Mouse (Mus musculus): ENCODE results near the gene Acot2. TPM values are rescaled to one million over a fixed set of nuclear protein-coding genes. Genes with fewer than 3 reads are reported as not detected.
A peak's percentile ranks its signal among the peaks of the same experiment; 100 is the strongest.
"Not testable (repeated sequence)": the region's sequence is repeated elsewhere in the genome, so short reads cannot be mapped to it uniquely, and the experiment has no call there.

Acot2 gene
- polyA plus RNA-seq, 1 experiment from 2014 or later, result 14.9 TPM

DNA sequence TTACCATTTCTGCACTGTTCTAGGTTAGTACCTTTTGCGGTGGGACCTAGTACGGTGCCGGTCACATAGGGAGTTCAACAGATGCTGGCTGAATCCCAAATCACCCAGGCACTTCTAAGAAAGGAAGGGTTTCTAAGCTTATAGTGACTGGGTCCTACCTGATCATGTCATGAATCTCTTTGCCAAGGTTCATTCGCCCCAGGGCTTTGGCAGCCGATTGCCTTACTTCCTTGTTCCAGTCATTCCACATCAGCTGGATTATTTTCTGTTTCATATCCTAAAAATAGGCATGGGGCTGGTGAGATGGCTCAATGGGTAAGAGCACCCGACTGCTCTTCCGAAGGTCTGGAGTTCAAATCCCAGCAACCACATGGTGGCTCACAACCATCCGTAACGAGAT lies 29.4 kb upstream of the Acot2 start:
- WGBS, result 91% methylated on average over 9 of the region's 9 CpGs

DNA sequence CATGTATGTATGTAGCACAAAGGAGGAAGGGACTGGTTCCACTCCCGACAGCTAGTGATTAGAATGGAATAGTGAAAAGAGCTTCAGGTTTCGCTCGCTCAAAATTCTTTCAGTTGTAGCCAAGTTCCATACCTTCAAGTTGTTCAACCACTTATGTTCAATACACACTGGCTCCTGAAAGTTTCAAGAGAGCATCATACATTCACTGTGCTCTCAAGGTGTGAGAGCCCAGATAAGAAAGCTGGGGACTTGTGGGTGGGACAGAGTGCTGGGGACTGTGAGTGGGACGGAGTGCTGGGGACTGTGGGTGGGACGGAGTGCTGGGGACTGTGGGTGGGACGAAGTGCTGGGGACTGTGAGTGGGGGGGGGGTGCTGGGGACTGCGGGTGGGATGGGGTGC lies 22.4 kb upstream of the Acot2 start:
- WGBS, result 89% methylated on average over 7 of the region's 7 CpGs
- H3K36me3 ChIP-seq (replicated peaks), result no peaks in the 10 kb centered on the region
- no peaks in the 10 kb centered on the region for H3K27me3 ChIP-seq (ENCODE audit: poor library complexity, severe bottlenecking)
- no peak for DNase-seq (ENCODE audit: extremely low spot score, low spot score)
- H3K27ac ChIP-seq, result no peak overlapping the region
- H3K4me1 ChIP-seq, result no peaks in the 10 kb centered on the region
- no peak overlapping the region for H3K4me3 ChIP-seq
- no peaks in the 10 kb centered on the region for H3K9me3 ChIP-seq

More for the DNA sequence above, 29.4 kb upstream of the Acot2 start:
- DNase-seq (ENCODE audit: extremely low spot score, low spot score), result no peak
- Histone ChIP-seq H3K27me3 (ENCODE audit: poor library complexity, severe bottlenecking) (no peaks in the 10 kb centered on the region), H3K4me1 (peaks cover 5% of the 10 kb centered on the region), H3K27ac (no peak overlapping the region), H3K9me3 (no peaks in the 10 kb centered on the region), H3K36me3 (replicated peaks) (peaks cover 45% of the 10 kb centered on the region), H3K4me3 (no peak overlapping the region)

DNA sequence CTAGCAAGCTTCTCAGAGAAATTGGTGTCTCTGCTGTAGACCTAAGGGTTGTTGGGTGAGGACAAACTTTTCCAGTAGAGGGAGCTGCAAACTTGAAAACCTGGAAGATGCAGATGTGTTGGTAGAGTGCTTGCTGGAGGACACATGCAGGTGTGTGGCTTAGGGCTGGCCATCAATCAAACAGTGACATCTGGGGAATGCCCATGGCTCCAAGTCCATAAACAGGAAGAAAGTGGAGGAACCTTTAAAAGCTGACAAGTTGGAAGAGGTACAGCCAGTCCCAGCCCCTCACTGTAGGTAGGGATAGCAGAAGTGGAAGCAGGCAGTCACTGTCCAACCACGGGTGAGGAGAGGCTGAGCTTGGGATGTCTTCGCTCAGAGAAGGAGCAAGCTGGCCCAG lies 15.5 kb upstream of the Acot2 start:
- Histone ChIP-seq H3K9me3 (peaks cover 5% of the 10 kb centered on the region), H3K27me3 (ENCODE audit: poor library complexity, severe bottlenecking) (no peaks in the 10 kb centered on the region), H3K4me1 (no peaks in the 10 kb centered on the region), H3K27ac (no peak overlapping the region), H3K36me3 (replicated peaks) (no peaks in the 10 kb centered on the region), H3K4me3 (no peak overlapping the region)
- WGBS, result 86% methylated on average over 2 of the region's 2 CpGs
- no peak for DNase-seq (ENCODE audit: extremely low spot score, low spot score)

DNA sequence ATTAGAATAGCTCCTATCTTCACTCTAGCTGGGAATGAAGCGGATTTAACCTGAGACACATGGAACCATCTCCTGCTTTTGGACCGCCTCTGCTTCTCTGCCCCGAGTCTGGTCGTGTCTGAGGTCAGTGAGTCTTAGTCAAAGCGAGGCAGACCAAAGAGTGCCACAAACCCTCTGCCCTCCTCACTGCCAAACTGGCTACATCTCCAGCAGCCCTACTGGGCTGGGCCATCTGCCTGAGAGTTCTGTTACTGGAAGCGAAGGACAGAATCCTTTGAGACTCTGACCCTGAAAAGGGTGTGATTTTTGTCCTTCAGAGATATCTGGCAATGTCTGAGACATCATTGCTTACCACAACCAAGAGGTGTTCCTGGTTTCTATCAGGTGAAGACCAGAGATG lies 8.8 kb upstream of the Acot2 start:
- Histone ChIP-seq H3K4me3 (no peak overlapping the region), H3K4me1 (peaks cover 8% of the 10 kb centered on the region), H3K27ac (no peak overlapping the region), H3K27me3 (ENCODE audit: poor library complexity, severe bottlenecking) (no peaks in the 10 kb centered on the region), H3K9me3 (peaks cover 5% of the 10 kb centered on the region), H3K36me3 (replicated peaks) (no peaks in the 10 kb centered on the region)
- 92% methylated on average over 6 of the region's 6 CpGs for WGBS
- no peak for DNase-seq (ENCODE audit: extremely low spot score, low spot score)

DNA sequence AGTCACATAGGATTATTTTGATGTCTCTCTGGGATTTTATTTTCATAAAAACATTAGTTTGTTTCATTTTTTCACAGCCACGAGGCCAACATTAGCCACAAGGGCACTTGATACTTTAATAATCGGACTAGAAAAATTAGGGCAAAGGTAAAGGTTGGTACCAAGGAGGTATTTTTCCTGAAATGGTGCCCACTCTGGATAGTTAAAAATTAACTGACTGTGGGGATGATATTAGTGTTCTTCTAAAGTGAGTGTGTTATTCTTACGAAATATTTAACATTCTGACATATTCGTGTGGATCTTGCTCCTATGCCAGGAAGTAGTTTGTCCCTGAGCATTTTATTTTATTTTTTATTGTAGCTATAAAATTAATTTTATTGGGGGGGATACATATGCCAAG lies 6.0 kb upstream of the Acot2 start:
- H3K27ac ChIP-seq, result no peak overlapping the region
- no peaks in the 10 kb centered on the region for H3K27me3 ChIP-seq (ENCODE audit: poor library complexity, severe bottlenecking)
- no peaks in the 10 kb centered on the region for H3K9me3 ChIP-seq
- no peak for DNase-seq (ENCODE audit: extremely low spot score, low spot score)
- 90% methylated on average over 4 of the region's 4 CpGs for WGBS
- H3K4me3 ChIP-seq, result no peak overlapping the region
- H3K36me3 ChIP-seq (replicated peaks), result no peaks in the 10 kb centered on the region
- peaks cover 8% of the 10 kb centered on the region for H3K4me1 ChIP-seq

DNA sequence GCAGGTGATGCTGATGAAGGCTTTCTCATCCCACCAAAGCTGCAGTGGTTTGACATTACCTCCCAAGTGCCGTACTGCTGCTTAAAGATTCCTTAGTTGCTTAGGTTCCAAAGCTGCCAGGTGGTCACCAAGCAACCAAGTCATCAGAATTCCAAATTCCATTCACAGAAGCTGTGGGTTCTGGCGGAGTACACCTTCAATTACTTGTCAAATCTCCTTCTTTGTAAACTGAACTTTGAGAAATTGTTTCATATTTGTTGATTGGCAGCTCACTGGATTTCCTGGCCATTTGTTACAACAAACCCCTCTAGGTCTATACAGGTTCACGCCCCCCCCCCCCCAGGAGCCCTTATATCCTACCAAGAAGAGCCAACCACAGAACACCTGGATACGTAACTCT lies 2.9 kb upstream of the Acot2 start, which contains the start of gene Heatr4:
TSS of gene Heatr4 (minus strand) at position 101 of the 400 bp plus-strand sequence.
- no peak for DNase-seq (ENCODE audit: extremely low spot score, low spot score)
- WGBS, result 84% methylated on average over 4 of the region's 4 CpGs

DNA sequence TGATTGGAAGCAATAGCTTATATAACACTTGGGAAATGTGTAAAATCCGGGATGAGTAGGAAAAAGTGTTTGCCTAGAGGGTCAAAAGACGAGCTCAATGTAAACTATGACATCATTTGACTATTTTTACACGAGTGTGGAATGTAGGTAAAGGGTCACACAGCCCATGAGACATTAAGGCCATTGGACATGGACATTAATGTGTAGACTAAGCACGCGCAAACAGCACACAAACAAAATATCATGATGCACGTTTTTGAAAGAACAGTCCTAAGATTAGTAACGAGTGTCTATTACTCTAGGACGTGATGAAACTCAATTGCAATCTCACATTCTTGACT lies 449 bp upstream of the Acot2 start:
- Histone ChIP-seq H3K27me3 (ENCODE audit: poor library complexity, severe bottlenecking) (no peaks in the 10 kb centered on the region), H3K9me3 (peaks cover 5% of the 10 kb centered on the region), H3K36me3 (replicated peaks) (0 out of 2 replicates have a peak, but pooled peaks cover 3% of the 10 kb centered on the region), H3K27ac (peak overlapping the region; percentile 92), H3K4me3 (peak overlapping the region; percentile 65), H3K4me1 (peaks cover 20% of the 10 kb centered on the region)
- 41% methylated on average over 8 of the region's 8 CpGs for WGBS
- no peak for DNase-seq (ENCODE audit: extremely low spot score, low spot score)

More for the DNA sequence above, 2.9 kb upstream of the Acot2 start, which contains the start of gene Heatr4:
- H3K4me3 ChIP-seq, result no peak within 1 kb of the TSS
- H3K27me3 ChIP-seq (ENCODE audit: poor library complexity, severe bottlenecking), result no peaks in the 10 kb centered on the region
- H3K9me3 ChIP-seq, result peaks cover 5% of the 10 kb centered on the region
- no peaks in the 10 kb centered on the region for H3K36me3 ChIP-seq (replicated peaks)
- H3K4me1 ChIP-seq, result peaks cover 23% of the 10 kb centered on the region
- no peak within 1 kb of the TSS for H3K27ac ChIP-seq

DNA sequence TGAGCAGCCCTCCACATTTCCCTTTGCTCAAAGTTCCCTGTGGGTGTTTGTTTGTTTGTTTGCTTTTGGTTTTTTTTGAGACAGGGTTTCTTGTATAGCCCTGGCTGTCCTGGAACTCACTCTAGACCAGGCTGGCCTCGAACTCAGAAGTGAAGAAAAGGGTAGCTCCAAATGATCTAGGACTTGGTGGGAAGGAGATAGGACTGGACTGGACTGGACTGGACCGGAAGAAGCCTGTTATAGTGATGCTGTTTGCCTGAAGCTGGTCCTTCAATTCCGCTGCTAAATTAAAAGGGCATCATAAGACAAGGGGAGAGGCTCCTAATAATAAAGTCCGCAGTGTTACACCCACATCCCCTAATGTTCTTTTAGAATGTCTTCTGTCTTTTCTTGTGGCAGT lies 822 bp downstream of the Acot2 start:
- DNase-seq (ENCODE audit: extremely low spot score, low spot score), result no peak
- H3K27me3 ChIP-seq (ENCODE audit: poor library complexity, severe bottlenecking), result no peaks in the 10 kb centered on the region
- H3K36me3 ChIP-seq (replicated peaks), result peaks cover 12% of the 10 kb centered on the region
- WGBS, result 74% methylated on average over 4 of the region's 4 CpGs
- peak overlapping the region; percentile 65 for H3K4me3 ChIP-seq
- peaks cover 5% of the 10 kb centered on the region for H3K9me3 ChIP-seq
- H3K27ac ChIP-seq, result peak overlapping the region; percentile 92
- H3K4me1 ChIP-seq, result peaks cover 15% of the 10 kb centered on the region

DNA sequence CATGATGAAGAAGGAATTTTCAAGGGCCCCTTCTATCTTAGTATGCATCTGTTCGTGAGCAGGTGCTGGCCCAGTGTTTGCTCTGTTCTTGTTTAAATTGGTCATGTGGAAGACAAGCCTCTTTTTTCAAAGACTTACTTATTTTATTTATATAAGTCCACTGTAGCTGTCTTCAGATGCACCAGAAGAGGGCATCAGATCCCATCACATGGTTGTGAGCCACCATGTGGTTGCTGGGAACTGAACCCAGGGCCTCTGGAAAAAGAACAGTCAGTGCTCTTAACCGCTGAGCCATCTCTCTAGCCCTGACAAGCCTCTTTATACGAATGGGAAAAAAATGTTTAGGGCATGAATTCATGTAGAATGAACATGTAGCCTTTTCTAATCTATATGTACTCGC lies 1.7 kb downstream of the Acot2 start:
- H3K27ac ChIP-seq, result no peak overlapping the region
- peaks cover 15% of the 10 kb centered on the region for H3K4me1 ChIP-seq
- H3K36me3 ChIP-seq (replicated peaks), result peaks cover 15% of the 10 kb centered on the region
- DNase-seq (ENCODE audit: extremely low spot score, low spot score), result no peak
- H3K4me3 ChIP-seq, result no peak overlapping the region
- 95% methylated on average over 4 of the region's 4 CpGs for WGBS
- peaks cover 5% of the 10 kb centered on the region for H3K9me3 ChIP-seq
- H3K27me3 ChIP-seq (ENCODE audit: poor library complexity, severe bottlenecking), result no peaks in the 10 kb centered on the region

DNA sequence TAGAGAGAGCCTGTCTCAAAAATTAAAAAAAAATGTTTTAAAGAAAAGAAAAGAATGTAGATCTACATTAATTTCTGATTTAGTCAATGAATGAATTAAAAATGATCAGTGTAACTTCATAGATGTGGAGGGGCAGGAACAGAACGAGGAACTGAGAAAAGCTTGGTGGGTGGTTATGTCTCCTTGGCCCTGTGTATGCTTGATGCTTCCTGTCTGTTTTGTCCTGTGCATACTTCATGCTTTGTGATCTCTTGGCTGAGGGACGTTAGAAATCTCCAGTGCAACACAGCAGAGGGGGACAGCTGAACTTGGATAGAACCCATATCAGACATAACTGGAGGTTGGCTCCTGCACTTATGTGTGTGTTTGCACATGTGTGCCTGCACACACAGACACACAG lies 9.6 kb downstream of the Acot2 start:
- H3K4me1 ChIP-seq, result no peaks in the 10 kb centered on the region
- no peak for DNase-seq (ENCODE audit: extremely low spot score, low spot score)
- WGBS, result 80% methylated on average over 2 of the region's 2 CpGs
- H3K4me3 ChIP-seq, result no peak overlapping the region
- H3K9me3 ChIP-seq, result peaks cover 14% of the 10 kb centered on the region; the same call in 1 of the 2 replicates
- peaks cover 18% of the 10 kb centered on the region for H3K36me3 ChIP-seq (replicated peaks)
- H3K27ac ChIP-seq, result no peak overlapping the region
- no peaks in the 10 kb centered on the region for H3K27me3 ChIP-seq (ENCODE audit: poor library complexity, severe bottlenecking)

DNA sequence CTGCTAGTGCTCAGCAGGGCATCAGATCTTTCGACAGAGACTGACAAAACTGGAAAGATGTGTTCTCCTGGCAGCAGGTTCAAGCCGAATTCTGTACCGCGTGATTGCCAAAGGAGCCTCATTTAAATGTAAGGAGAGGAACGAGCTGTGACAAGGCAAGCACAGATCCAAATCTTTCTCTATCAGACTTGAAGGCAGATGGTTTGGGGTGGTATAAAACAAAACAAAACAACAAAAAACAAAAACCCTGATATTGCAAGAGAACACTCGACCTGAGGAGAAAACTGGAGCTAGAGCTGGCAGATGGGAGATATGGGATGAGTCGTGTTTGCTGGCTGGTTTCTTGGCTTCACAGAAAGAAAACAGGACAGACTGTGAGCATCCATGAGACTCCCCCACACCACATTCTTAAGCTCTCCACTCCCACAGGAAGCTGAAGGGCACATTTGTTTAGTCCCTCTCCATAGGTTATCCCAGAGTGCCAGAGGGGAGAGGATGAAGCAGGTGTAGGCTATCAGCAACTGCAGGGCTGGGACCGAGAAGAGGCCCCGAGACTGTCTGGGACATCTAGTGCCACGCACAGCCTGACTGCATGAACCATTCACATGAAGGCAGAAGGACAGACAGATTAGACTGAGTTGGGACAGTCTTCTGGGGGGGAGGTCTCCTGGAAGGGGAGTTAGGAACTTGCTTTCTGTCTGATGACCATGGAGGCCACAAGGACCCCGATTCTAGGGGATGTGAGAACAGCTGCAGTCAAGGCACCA lies 10.9 kb downstream of the Acot2 start:
- H3K9me3 ChIP-seq, result peaks cover 14% of the 10 kb centered on the region; the same call in 1 of the 2 replicates
- WGBS, result 74% methylated on average over 11 of the region's 11 CpGs
- DNase-seq (ENCODE audit: extremely low spot score, low spot score), result no peak
- H3K36me3 ChIP-seq (replicated peaks), result peaks cover 9% of the 10 kb centered on the region; the same call in 1 of the 2 replicates
- H3K4me3 ChIP-seq, result no peak overlapping the region
- H3K4me1 ChIP-seq, result no peaks in the 10 kb centered on the region
- H3K27ac ChIP-seq, result no peak overlapping the region
- no peaks in the 10 kb centered on the region for H3K27me3 ChIP-seq (ENCODE audit: poor library complexity, severe bottlenecking)

DNA sequence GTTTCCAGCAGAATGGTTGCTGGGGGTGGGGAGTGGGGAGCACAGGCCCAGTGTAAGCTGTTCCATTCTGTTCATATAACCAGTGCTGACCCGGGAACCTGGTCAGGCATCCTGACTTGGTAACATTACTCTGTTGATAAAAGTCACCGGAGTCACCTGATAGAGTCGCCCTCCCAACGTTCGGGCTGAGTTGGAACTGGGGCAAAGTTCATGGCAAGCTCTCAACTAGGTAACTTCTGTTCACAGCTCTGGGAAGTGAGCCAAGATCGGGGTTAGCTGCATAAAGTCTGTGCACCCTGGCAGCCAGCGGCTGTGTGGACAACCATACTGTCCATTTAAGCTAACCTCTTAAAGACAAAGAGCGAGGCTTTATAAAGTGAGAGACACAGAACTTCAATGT lies 11.6 kb downstream of the Acot2 start:
- 88% methylated on average over 8 of the region's 8 CpGs for WGBS
- not testable (repeated sequence) for H3K27ac ChIP-seq

DNA sequence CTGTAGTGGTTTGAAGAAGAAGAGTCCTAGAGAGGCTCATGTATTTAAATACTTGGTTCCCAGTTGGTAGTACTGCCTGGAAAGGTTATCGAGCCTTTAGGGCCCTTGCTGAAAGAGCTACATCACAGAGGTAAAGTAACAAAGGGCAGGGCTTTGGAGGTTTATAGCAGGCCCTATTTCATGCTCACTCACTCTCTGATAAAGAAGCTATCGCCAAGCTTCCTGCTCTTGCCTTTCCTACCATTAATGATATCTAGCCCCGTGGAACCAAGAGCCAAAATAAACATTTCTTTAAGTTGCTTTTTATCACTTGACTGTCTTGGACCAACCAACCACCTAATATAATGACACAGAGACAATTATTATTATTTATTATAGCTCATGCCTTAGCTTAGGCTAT lies 12.8 kb downstream of the Acot2 start:
- no peaks in the 10 kb centered on the region for H3K36me3 ChIP-seq (replicated peaks)
- WGBS, result 92% methylated on average over 3 of the region's 3 CpGs
- no peak overlapping the region for H3K27ac ChIP-seq
- H3K9me3 ChIP-seq, result peaks cover 11% of the 10 kb centered on the region; the same call in 1 of the 2 replicates
- H3K4me3 ChIP-seq, result no peak overlapping the region
- no peaks in the 10 kb centered on the region for H3K4me1 ChIP-seq
- no peaks in the 10 kb centered on the region for H3K27me3 ChIP-seq (ENCODE audit: poor library complexity, severe bottlenecking)
- no peak for DNase-seq (ENCODE audit: extremely low spot score, low spot score)

More for the DNA sequence above, 11.6 kb downstream of the Acot2 start:
- not testable (repeated sequence) for DNase-seq (ENCODE audit: extremely low spot score, low spot score); H3K36me3 ChIP-seq (replicated peaks); H3K27me3 ChIP-seq (ENCODE audit: poor library complexity, severe bottlenecking); H3K4me3 ChIP-seq; H3K4me1 ChIP-seq
- H3K9me3 ChIP-seq, result peaks cover 14% of the 10 kb centered on the region; the same call in 1 of the 2 replicates
